Mouse (Mus musculus) myocyte (in vitro differentiated cells): ENCODE data around the gene Prdm5. TPM values are rescaled to one million over a fixed set of nuclear protein-coding genes. Genes with fewer than 3 reads are reported as not detected.

Experiments
- H3K27me3 ChIP-seq: one replicate; pipeline ENCODE4 v1.6.1; 2011; ENCODE audit not compliant: control insufficient read depth, insufficient read depth, insufficient read length
- H3K36me3 ChIP-seq: one replicate; pipeline ENCODE4 v1.6.1; 2011; ENCODE audit not compliant: control insufficient read depth, insufficient read depth
- H3K4me2 ChIP-seq: one replicate; pipeline ENCODE4 v1.6.1; 2011; ENCODE audit warnings: low read depth, control low read depth
- H3K4me3 ChIP-seq: one replicate; pipeline ENCODE4 v1.5.1; 2011; ENCODE audit warnings: mild to moderate bottlenecking, control low read depth, moderate library complexity
- H3K79me2 ChIP-seq: one replicate; pipeline ENCODE4 v1.6.1; 2011; ENCODE audit not compliant: control insufficient read depth, insufficient read depth
- H3ac ChIP-seq: one replicate; pipeline ENCODE4 v1.6.1; 2011; ENCODE audit not compliant: control insufficient read depth, insufficient read length
- CEBPB ChIP-seq: IDR thresholded peaks from 2 replicates; pipeline ENCODE4 v1.6.1; 2011; ENCODE audit warnings: mild to moderate bottlenecking, moderate library complexity; ENCODE audit not compliant: poor library complexity, insufficient read depth, severe bottlenecking
- E2F4 ChIP-seq: IDR thresholded peaks from one replicate; pipeline ENCODE4 v1.6.1; 2011; ENCODE audit warnings: mild to moderate bottlenecking, control low read depth, moderate library complexity; ENCODE audit not compliant: insufficient read depth
- MAX ChIP-seq: IDR thresholded peaks from one replicate; pipeline ENCODE4 v1.6.1; 2011; ENCODE audit warnings: low read depth, mild to moderate bottlenecking, control low read depth
- MYOD1 ChIP-seq, 3 experiments: IDR thresholded peaks; one replicate each; pipeline ENCODE4 v1.6.1; 2011; ENCODE audit warnings: control low read depth in 2 of 3, low read depth in 2 of 3, mild to moderate bottlenecking in 2 of 3, moderate library complexity in 1 of 3; ENCODE audit not compliant: insufficient read length in 2 of 3, control insufficient read depth in 1 of 3
- MYOG ChIP-seq, 3 experiments: IDR thresholded peaks; one replicate each; pipeline ENCODE4 v1.6.1; 2011; ENCODE audit warnings: control low read depth in 2 of 3, low read depth in 2 of 3, mild to moderate bottlenecking in 2 of 3; ENCODE audit not compliant: insufficient read length in 2 of 3, control insufficient read depth in 1 of 3, insufficient read depth in 1 of 3
- POLR2A ChIP-seq: IDR thresholded peaks from one replicate; pipeline ENCODE4 v1.6.1; 2011; ENCODE audit warnings: low read depth, mild to moderate bottlenecking, control low read depth, moderate library complexity; ENCODE audit not compliant: insufficient read length
- POLR2AphosphoS2 ChIP-seq: IDR thresholded peaks from one replicate; pipeline ENCODE4 v1.6.1; 2011; ENCODE audit warnings: low read depth, control low read depth; ENCODE audit not compliant: insufficient read length
- REST ChIP-seq: IDR thresholded peaks from one replicate; pipeline ENCODE4 v1.6.1; 2011; ENCODE audit warnings: mild to moderate bottlenecking, control low read depth, moderate library complexity; ENCODE audit not compliant: insufficient read depth, insufficient read length
- SRF ChIP-seq: IDR thresholded peaks from one replicate; pipeline ENCODE4 v1.6.1; 2011; ENCODE audit warnings: low read depth; ENCODE audit not compliant: control insufficient read depth, insufficient read length
- TCF12 ChIP-seq: IDR thresholded peaks from one replicate; pipeline ENCODE4 v1.6.1; 2011; ENCODE audit warnings: mild to moderate bottlenecking, control low read depth; ENCODE audit not compliant: poor library complexity, insufficient read depth, severe bottlenecking
- TCF3 ChIP-seq: IDR thresholded peaks from one replicate; pipeline ENCODE4 v1.6.1; 2011; ENCODE audit warnings: low read depth, control low read depth; ENCODE audit not compliant: insufficient read length
- USF1 ChIP-seq: IDR thresholded peaks from one replicate; pipeline ENCODE4 v1.6.1; 2011; ENCODE audit warnings: low read depth, mild to moderate bottlenecking, control low read depth, moderate library complexity
- polyA plus RNA-seq: library from polyadenylated mRNA; unstranded; fragments of >200 nt; fragmentation: generic; extraction: Trizol; gene quantifications from one replicate; pipeline ENCODE4 v1.2.1, GENCODE M21; 2012; ENCODE audit warnings: missing spikeins

Prdm5 gene
- polyA plus RNA-seq, 1 experiment: 11.5 TPM

GRCm38 (mm10) chr6:65792923-65793322 lies 14.1 kb downstream of the Prdm5 start:
- Histone ChIP-seq H3K36me3 (peaks cover 10% of the 10 kb centered on the region), H3K27me3 (no peaks in the 10 kb centered on the region), H3K4me3 (no peak overlapping the region), H3K4me2 (no peak overlapping the region), H3ac (no peak overlapping the region), H3K79me2 (peaks cover 18% of the 10 kb centered on the region)
- TF ChIP-seq E2F4: no peak
- TF ChIP-seq USF1: no peak
- TF ChIP-seq MYOG (IDR thresholded peaks at IDR 0.05; ENCODE audit: control insufficient read depth in 1 of 3, insufficient read depth in 1 of 3, insufficient read length in 2 of 3, low read depth in 2 of 3): no peak
- no peak for TF ChIP-seq SRF
- TF ChIP-seq REST: no peak
- TF ChIP-seq POLR2AphosphoS2: no peak
- no peak for TF ChIP-seq POLR2A
- TF ChIP-seq TCF3: no peak
- TF ChIP-seq MAX: no peak
- TF ChIP-seq MYOD1 (IDR thresholded peaks at IDR 0.05; ENCODE audit: control insufficient read depth in 1 of 3, insufficient read length in 2 of 3, low read depth in 2 of 3): no peak
- no peak for TF ChIP-seq TCF12
- TF ChIP-seq CEBPB: no peak

GRCm38 (mm10) chr6:65796552-65796951 lies 17.8 kb downstream of the Prdm5 start:
- no peak for TF ChIP-seq POLR2A
- no peak for TF ChIP-seq TCF3
- TF ChIP-seq MYOD1 (IDR thresholded peaks at IDR 0.05; ENCODE audit: control insufficient read depth in 1 of 3, insufficient read length in 2 of 3, low read depth in 2 of 3): no peak
- no peak for TF ChIP-seq E2F4
- TF ChIP-seq USF1: no peak
- TF ChIP-seq SRF: no peak
- no peak for TF ChIP-seq CEBPB
- TF ChIP-seq POLR2AphosphoS2: no peak
- no peak for TF ChIP-seq MYOG (IDR thresholded peaks at IDR 0.05; ENCODE audit: control insufficient read depth in 1 of 3, insufficient read depth in 1 of 3, insufficient read length in 2 of 3, low read depth in 2 of 3)
- TF ChIP-seq MAX: no peak
- no peak for TF ChIP-seq TCF12
- TF ChIP-seq REST: no peak
- H3K36me3 ChIP-seq: peaks cover 15% of the 10 kb centered on the region
- no peak overlapping the region for H3ac ChIP-seq
- no peak overlapping the region for H3K4me3 ChIP-seq
- H3K79me2 ChIP-seq: peaks cover 23% of the 10 kb centered on the region
- H3K27me3 ChIP-seq: no peaks in the 10 kb centered on the region
- no peak overlapping the region for H3K4me2 ChIP-seq

GRCm38 (mm10) chr6:65797276-65797675 lies 18.5 kb downstream of the Prdm5 start:
- Histone ChIP-seq H3K36me3 (peaks cover 15% of the 10 kb centered on the region), H3ac (no peak overlapping the region), H3K79me2 (peaks cover 20% of the 10 kb centered on the region), H3K27me3 (no peaks in the 10 kb centered on the region), H3K4me3 (no peak overlapping the region), H3K4me2 (no peak overlapping the region)
- TF ChIP-seq POLR2AphosphoS2 (no peak), REST (no peak), USF1 (no peak), MYOD1 (IDR thresholded peaks at IDR 0.05; ENCODE audit: control insufficient read depth in 1 of 3, insufficient read length in 2 of 3, low read depth in 2 of 3) (no peak), E2F4 (no peak), MAX (no peak), TCF12 (no peak), SRF (no peak), POLR2A (no peak), MYOG (IDR thresholded peaks at IDR 0.05; ENCODE audit: control insufficient read depth in 1 of 3, insufficient read depth in 1 of 3, insufficient read length in 2 of 3, low read depth in 2 of 3) (no peak), TCF3 (no peak), CEBPB (no peak)

GRCm38 (mm10) chr6:65798390-65798789 lies 19.6 kb downstream of the Prdm5 start:
- H3K79me2 ChIP-seq: peaks cover 12% of the 10 kb centered on the region
- H3K36me3 ChIP-seq: peaks cover 15% of the 10 kb centered on the region
- H3K4me2 ChIP-seq: no peak overlapping the region
- no peak for TF ChIP-seq E2F4
- TF ChIP-seq POLR2A: no peak
- no peak for TF ChIP-seq CEBPB
- no peak for TF ChIP-seq POLR2AphosphoS2
- TF ChIP-seq MAX: no peak
- peak; percentile 36 to 84 (median 76) for TF ChIP-seq MYOD1 (IDR thresholded peaks at IDR 0.05; ENCODE audit: control insufficient read depth in 1 of 3, insufficient read length in 2 of 3, low read depth in 2 of 3)
- TF ChIP-seq USF1: no peak
- TF ChIP-seq MYOG (IDR thresholded peaks at IDR 0.05; ENCODE audit: control insufficient read depth in 1 of 3, insufficient read depth in 1 of 3, insufficient read length in 2 of 3, low read depth in 2 of 3): peak; percentile 61 to 87 (median 85)
- peak; percentile 69 for TF ChIP-seq TCF3
- TF ChIP-seq SRF: no peak
- no peak for TF ChIP-seq REST
- TF ChIP-seq TCF12: peak; percentile 22
- H3ac ChIP-seq: no peak overlapping the region
- H3K27me3 ChIP-seq: no peaks in the 10 kb centered on the region
- H3K4me3 ChIP-seq: no peak overlapping the region
